Mouse (Mus musculus) gastrocnemius, postnatal 14 days (tissue): ENCODE results near the gene Mamdc2. TPM values are rescaled to one million over a fixed set of nuclear protein-coding genes. Genes with fewer than 3 reads are reported as not detected.

Experiments
- DNase-seq: peaks from one replicate; pipeline ENCODE4 v3.0.0; 2021; ENCODE audit warnings: mixed read lengths
- intact Hi-C: fragments of 180-260 bp; cut with DNase I; formaldehyde crosslinking; loops from one replicate; pipeline ENCODE4 v1.15.1; 2025; ENCODE audit warnings: low total_unique reads
- total RNA-seq, 2 experiments: library from RNA; stranded (reverse); gene quantifications; 2 replicates each; pipeline ENCODE4 v1.2.3; 2021

Gene Mamdc2
- total RNA-seq, 2 experiments from 2014 or later: 2.4 to 2.5 TPM

- intact Hi-C loops: no loop called here
- no peak for DNase-seq
These were observed 3.1 kb downstream of the Mamdc2 start for GRCm38 (mm10) chr19:23444910-23445845.

- no peak for DNase-seq
- intact Hi-C loops: no loop called here
These were observed 12.5 kb downstream of the Mamdc2 start for GRCm38 (mm10) chr19:23435731-23436130.

GRCm38 (mm10) chr19:23434433-23434832 is 13.8 kb downstream of the Mamdc2 start:
- DNase-seq: no peak
- intact Hi-C loops: no loop called here

- intact Hi-C loops: no loop called here
These were observed 30.6 kb downstream of the Mamdc2 start for GRCm38 (mm10) chr19:23417668-23418067.

GRCm38 (mm10) chr19:23410800-23411199 is 37.4 kb downstream of the Mamdc2 start:
- DNase-seq: no peak

More at GRCm38 (mm10) chr19:23417668-23418067, 30.6 kb downstream of the Mamdc2 start:
- no peak for DNase-seq

GRCm38 (mm10) chr19:23410328-23410727 is 37.9 kb downstream of the Mamdc2 start:
- no peak for DNase-seq
- intact Hi-C loops: no loop called here

More at GRCm38 (mm10) chr19:23410800-23411199, 37.4 kb downstream of the Mamdc2 start:
- intact Hi-C loops: no loop called here

GRCm38 (mm10) chr19:23401469-23402135 is 46.6 kb downstream of the Mamdc2 start:
- DNase-seq: no peak
- intact Hi-C loops: no loop called here

GRCm38 (mm10) chr19:23400485-23400884 is 47.8 kb downstream of the Mamdc2 start:
- intact Hi-C loops: no loop called here
- peak; percentile 66 for DNase-seq

GRCm38 (mm10) chr19:23395956-23396355 is 52.3 kb downstream of the Mamdc2 start:
- intact Hi-C loops: no loop called here
- DNase-seq: no peak

GRCm38 (mm10) chr19:23394597-23394996 is 53.6 kb downstream of the Mamdc2 start:
- intact Hi-C loops: no loop called here
- DNase-seq: no peak

- intact Hi-C loops: no loop called here
- DNase-seq: no peak
These were observed 59.4 kb downstream of the Mamdc2 start for GRCm38 (mm10) chr19:23388862-23389272.

GRCm38 (mm10) chr19:23388083-23388861 is 60.0 kb downstream of the Mamdc2 start:
- intact Hi-C loops: no loop called here
- no peak for DNase-seq

GRCm38 (mm10) chr19:23382396-23382795 is 65.8 kb downstream of the Mamdc2 start:
- DNase-seq: no peak
- intact Hi-C loops: no loop called here

- DNase-seq: no peak
- intact Hi-C loops: no loop called here
These were observed 67.3 kb downstream of the Mamdc2 start for GRCm38 (mm10) chr19:23380968-23381367.

GRCm38 (mm10) chr19:23379752-23380504 is 68.3 kb downstream of the Mamdc2 start:
- intact Hi-C loops: loop anchor here (5.0 kb wide), 1 partner anchor 142 kb away; no protein-coding TSS in a partner anchor
- no peak for DNase-seq

GRCm38 (mm10) chr19:23376536-23377201 is 71.6 kb downstream of the Mamdc2 start:
- intact Hi-C loops: loop anchor here (5.0 kb wide), 1 partner anchor 146 kb away; no protein-coding TSS in a partner anchor
- DNase-seq: no peak

GRCm38 (mm10) chr19:23374941-23375656 is 73.1 kb downstream of the Mamdc2 start:
- DNase-seq: peak; percentile 40
- intact Hi-C loops: loop anchor here (5.0 kb wide), 1 partner anchor 147 kb away; no protein-coding TSS in a partner anchor

GRCm38 (mm10) chr19:23373728-23374127 is 74.5 kb downstream of the Mamdc2 start:
- intact Hi-C loops: no loop called here
- no peak for DNase-seq
